Mouse (Mus musculus) embryonic facial prominence, embryonic 10.5 days (tissue): ENCODE measurements around the gene Hist2h2ac. TPM values are rescaled to one million over a fixed set of nuclear protein-coding genes. Genes with fewer than 3 reads are reported as not detected.
A peak's percentile ranks its signal among the peaks of the same experiment; 100 is the strongest.
"Not testable (repeated sequence)": the region's sequence is repeated elsewhere in the genome, so short reads cannot be mapped to it uniquely, and the experiment has no call there.

ENCODE experiments used
- DNase-seq: peaks from one replicate; pipeline ENCODE4 v3.0.0-alpha.2; 2017; ENCODE audit warnings: low spot score
- H3K27ac ChIP-seq: fragments of 300-500 bp; sonication (generic); replicated peaks from 2 replicates; pipeline ENCODE4 v1.5.1; 2016; ENCODE audit warnings: mild to moderate bottlenecking
- H3K27me3 ChIP-seq: fragments of 300-500 bp; sonication (generic); replicated peaks from 2 replicates; pipeline ENCODE4 v1.6.1; 2016; ENCODE audit warnings: low read depth, mild to moderate bottlenecking; ENCODE audit not compliant: poor library complexity, severe bottlenecking
- H3K36me3 ChIP-seq: fragments of 300-500 bp; sonication (generic); replicated peaks from 2 replicates; pipeline ENCODE4 v1.6.1; 2016; ENCODE audit warnings: mild to moderate bottlenecking, moderate library complexity
- H3K4me1 ChIP-seq: fragments of 300-500 bp; sonication (generic); 2 replicates; pipeline ENCODE4 v1.6.1; 2016
- H3K4me3 ChIP-seq: fragments of 300-500 bp; sonication (generic); 2 replicates; pipeline ENCODE4 v1.5.1; 2016; ENCODE audit warnings: mild to moderate bottlenecking, moderate library complexity
- H3K9me3 ChIP-seq: fragments of 300-500 bp; sonication (generic); 2 replicates; pipeline ENCODE4 v1.6.1; 2016; ENCODE audit warnings: mild to moderate bottlenecking
- WGBS: fragments of 180-500 bp; shearing (Covaris S2); methylation state at CpG from one replicate; pipeline ENCODE4 v1.1.7; 2016; 5-methylcytosine and 5-hydroxymethylcytosine counted together
- polyA plus RNA-seq: library from polyadenylated mRNA; unstranded; fragments of >200 nt; fragmentation: Nextera tagmentation; extraction: Ambion mirVana; gene quantifications from 2 replicates; pipeline ENCODE4 v1.2.1, GENCODE M21; 2016

Gene Hist2h2ac
- polyA plus RNA-seq, 1 experiment from 2014 or later, result 11.7 TPM

- peak; percentile 32 for DNase-seq
- peaks cover 35% of the 10 kb centered on the region for H3K4me1 ChIP-seq
- WGBS, result 36% methylated on average over 12 of the region's 12 CpGs
- H3K9me3 ChIP-seq, result no peaks in the 10 kb centered on the region
- peaks cover 24% of the 10 kb centered on the region for H3K36me3 ChIP-seq
- H3K27ac ChIP-seq, result peak overlapping the region; percentile 63
- H3K27me3 ChIP-seq, result no peaks in the 10 kb centered on the region
- H3K4me3 ChIP-seq, result peak overlapping the region; percentile 62
Measured at GRCm38 (mm10) chr3:96181510-96182381, 38.9 kb downstream of the Hist2h2ac start.

GRCm38 (mm10) chr3:96180727-96181477, 39.8 kb downstream of the Hist2h2ac start, which contains the start of gene Sv2a:
TSS of gene Sv2a (plus strand) at chr3:96181151.
- peak within 1 kb of the TSS; percentile 62 for H3K4me3 ChIP-seq
- no peaks in the 10 kb centered on the region for H3K9me3 ChIP-seq
- H3K36me3 ChIP-seq, result peaks cover 33% of the 10 kb centered on the region
- WGBS, result under 1% methylated on average over 19 of the region's 23 CpGs
- H3K27ac ChIP-seq, result peak within 1 kb of the TSS; percentile 76
- DNase-seq, result peak; percentile 60
- peaks cover 35% of the 10 kb centered on the region for H3K4me1 ChIP-seq
- no peaks in the 10 kb centered on the region for H3K27me3 ChIP-seq

GRCm38 (mm10) chr3:96179531-96179930, 41.1 kb downstream of the Hist2h2ac start:
- Histone ChIP-seq H3K4me1 (peaks cover 40% of the 10 kb centered on the region), H3K27ac (no peak overlapping the region), H3K36me3 (peaks cover 47% of the 10 kb centered on the region), H3K27me3 (no peaks in the 10 kb centered on the region), H3K9me3 (no peaks in the 10 kb centered on the region), H3K4me3 (no peak overlapping the region)
- DNase-seq, result no peak
- 75% methylated on average over 4 of the region's 4 CpGs for WGBS

GRCm38 (mm10) chr3:96178902-96179301, 41.8 kb downstream of the Hist2h2ac start:
- Histone ChIP-seq H3K9me3 (no peaks in the 10 kb centered on the region), H3K27me3 (no peaks in the 10 kb centered on the region), H3K36me3 (peaks cover 53% of the 10 kb centered on the region), H3K27ac (no peak overlapping the region), H3K4me1 (peaks cover 44% of the 10 kb centered on the region), H3K4me3 (no peak overlapping the region)
- no peak for DNase-seq
- WGBS, result 84% methylated on average over 2 of the region's 2 CpGs

GRCm38 (mm10) chr3:96178427-96178826, 42.3 kb downstream of the Hist2h2ac start:
- 92% methylated on average over 4 of the region's 4 CpGs for WGBS
- DNase-seq, result no peak
- Histone ChIP-seq H3K36me3 (peaks cover 57% of the 10 kb centered on the region), H3K9me3 (no peaks in the 10 kb centered on the region), H3K27me3 (no peaks in the 10 kb centered on the region), H3K27ac (no peak overlapping the region), H3K4me1 (peaks cover 46% of the 10 kb centered on the region), H3K4me3 (no peak overlapping the region)

GRCm38 (mm10) chr3:96175251-96175650, 45.4 kb downstream of the Hist2h2ac start:
- 93% methylated on average over 6 of the region's 6 CpGs for WGBS
- no peak for DNase-seq
- Histone ChIP-seq H3K36me3 (peaks cover 61% of the 10 kb centered on the region), H3K27me3 (no peaks in the 10 kb centered on the region), H3K4me3 (no peak overlapping the region), H3K9me3 (no peaks in the 10 kb centered on the region), H3K27ac (no peak overlapping the region), H3K4me1 (peaks cover 36% of the 10 kb centered on the region)

- peaks cover 39% of the 10 kb centered on the region for H3K4me1 ChIP-seq
- WGBS, result 92% methylated on average over 4 of the region's 4 CpGs
- H3K4me3 ChIP-seq, result peak overlapping the region; percentile 92
- not testable (repeated sequence) for H3K27ac ChIP-seq, DNase-seq, H3K9me3 ChIP-seq, H3K27me3 ChIP-seq
- H3K36me3 ChIP-seq, result peaks cover 71% of the 10 kb centered on the region
Measured at GRCm38 (mm10) chr3:96174042-96174441, 46.6 kb downstream of the Hist2h2ac start.

GRCm38 (mm10) chr3:96173185-96173584, 47.5 kb downstream of the Hist2h2ac start:
- Histone ChIP-seq H3K27me3 (no peaks in the 10 kb centered on the region), H3K9me3 (no peaks in the 10 kb centered on the region), H3K27ac (peak overlapping the region; percentile 96), H3K4me3 (peak overlapping the region; percentile 92), H3K4me1 (peaks cover 46% of the 10 kb centered on the region), H3K36me3 (peaks cover 70% of the 10 kb centered on the region)
- WGBS, result 38% methylated on average over 7 of the region's 7 CpGs
- DNase-seq, result no peak

- peak; percentile 97 for DNase-seq
- Histone ChIP-seq H3K27ac (peak within 1 kb of the TSS; percentile 96), H3K4me1 (peaks cover 46% of the 10 kb centered on the region), H3K36me3 (peaks cover 63% of the 10 kb centered on the region), H3K27me3 (no peaks in the 10 kb centered on the region), H3K4me3 (peak within 1 kb of the TSS; percentile 92), H3K9me3 (no peaks in the 10 kb centered on the region)
- WGBS, result under 1% methylated on average over 58 of the region's 58 CpGs
Measured at GRCm38 (mm10) chr3:96172197-96173178, 48.2 kb downstream of the Hist2h2ac start, which contains the start of gene Sf3b4. TSS of gene Sf3b4 (plus strand) at chr3:96172332.

- H3K36me3 ChIP-seq, result peaks cover 56% of the 10 kb centered on the region
Measured at GRCm38 (mm10) chr3:96171583-96172196, 49.0 kb downstream of the Hist2h2ac start.

GRCm38 (mm10) chr3:96170976-96171545, 49.6 kb downstream of the Hist2h2ac start:
- peak overlapping the region; percentile 92 for H3K4me3 ChIP-seq
- H3K9me3 ChIP-seq, result no peaks in the 10 kb centered on the region
- DNase-seq, result no peak
- H3K27ac ChIP-seq, result peak overlapping the region; percentile 96
- peaks cover 46% of the 10 kb centered on the region for H3K4me1 ChIP-seq
- H3K36me3 ChIP-seq, result peaks cover 49% of the 10 kb centered on the region
- no peaks in the 10 kb centered on the region for H3K27me3 ChIP-seq
- 76% methylated on average over 10 of the region's 10 CpGs for WGBS

More at GRCm38 (mm10) chr3:96171583-96172196, 49.0 kb downstream of the Hist2h2ac start:
- DNase-seq, result no peak
- Histone ChIP-seq H3K27ac (peak overlapping the region; percentile 96), H3K9me3 (no peaks in the 10 kb centered on the region), H3K4me1 (peaks cover 46% of the 10 kb centered on the region), H3K4me3 (peak overlapping the region; percentile 92), H3K27me3 (no peaks in the 10 kb centered on the region)
- WGBS, result 24% methylated on average over 18 of the region's 18 CpGs
